Mouse (Mus musculus) C2C12 (cell line): Measurements from ENCODE around the gene Uqcc1. TPM values are rescaled to one million over a fixed set of nuclear protein-coding genes. Genes with fewer than 3 reads are reported as not detected.

Experiments
- H3K27me3 ChIP-seq: one replicate; pipeline ENCODE4 v1.6.1; 2011; ENCODE audit not compliant: control insufficient read depth, insufficient read depth, insufficient read length
- H3K36me3 ChIP-seq: one replicate; pipeline ENCODE4 v1.6.1; 2011; ENCODE audit not compliant: control insufficient read depth, insufficient read depth
- H3K4me3 ChIP-seq: one replicate; pipeline ENCODE4 v1.5.1; 2011; ENCODE audit warnings: mild to moderate bottlenecking, control low read depth; ENCODE audit not compliant: poor library complexity, insufficient read depth, severe bottlenecking
- H3K79me2 ChIP-seq: one replicate; pipeline ENCODE4 v1.6.1; 2011; ENCODE audit not compliant: control insufficient read depth, insufficient read depth
- H3K79me3 ChIP-seq: one replicate; pipeline ENCODE4 v1.6.1; 2011; ENCODE audit warnings: low read depth, control low read depth
- H3ac ChIP-seq: one replicate; pipeline ENCODE3; 2011; ENCODE audit warnings: low read depth; ENCODE audit not compliant: control insufficient read depth, insufficient read length
- CEBPB ChIP-seq: IDR thresholded peaks from one replicate; pipeline ENCODE4 v1.6.1; 2011; ENCODE audit warnings: low read depth, mild to moderate bottlenecking, control low read depth, moderate library complexity
- CTCF ChIP-seq: IDR thresholded peaks from one replicate; pipeline ENCODE4 v1.5.1; 2011; ENCODE audit not compliant: control insufficient read depth, insufficient read depth, insufficient read length
- FOSL1 ChIP-seq: IDR thresholded peaks from one replicate; pipeline ENCODE4 v1.8.0; 2011; ENCODE audit warnings: mild to moderate bottlenecking, low read length; ENCODE audit not compliant: poor library complexity, insufficient read depth, severe bottlenecking
- MAX ChIP-seq: IDR thresholded peaks from one replicate; pipeline ENCODE4 v1.6.1; 2011; ENCODE audit warnings: mild to moderate bottlenecking, control low read depth
- MYOD1 ChIP-seq: IDR thresholded peaks from one replicate; pipeline ENCODE4 v1.6.1; 2011; ENCODE audit warnings: low read depth; ENCODE audit not compliant: control insufficient read depth, insufficient read length
- MYOG ChIP-seq: IDR thresholded peaks from one replicate; pipeline ENCODE4 v1.6.1; 2011; ENCODE audit not compliant: control insufficient read depth, insufficient read length; ENCODE audit errors: extremely low read depth
- USF1 ChIP-seq: IDR thresholded peaks from one replicate; pipeline ENCODE4 v1.6.1; 2011; ENCODE audit warnings: low read depth, mild to moderate bottlenecking, control low read depth, moderate library complexity
- polyA plus RNA-seq: library from polyadenylated mRNA; unstranded; fragments of >200 nt; fragmentation: generic; extraction: Trizol; gene quantifications from one replicate; pipeline ENCODE4 v1.2.1, GENCODE M21; 2012; ENCODE audit warnings: missing spikeins

Gene Uqcc1
- polyA plus RNA-seq, 1 experiment: 47.6 TPM

GRCm38 (mm10) chr2:155826630-155827424 is 103.3 kb downstream of the Uqcc1 start, which contains the start of gene Eif6:
Eif6 (minus strand) TSS chr2:155826925.
- peaks cover 37% of the 10 kb centered on the region for H3K36me3 ChIP-seq
- peaks cover 48% of the 10 kb centered on the region for H3K79me2 ChIP-seq
- H3K79me3 ChIP-seq: peaks cover 36% of the 10 kb centered on the region
- peak within 1 kb of the TSS; percentile 95 for H3ac ChIP-seq
- H3K27me3 ChIP-seq: no peaks in the 10 kb centered on the region
- H3K4me3 ChIP-seq: peak within 1 kb of the TSS; percentile 99
- TF ChIP-seq FOSL1 (no peak), MYOG (no peak), USF1 (peak; percentile 44)

- Histone ChIP-seq H3K4me3 (peak overlapping the region; percentile 99), H3K79me2 (peaks cover 56% of the 10 kb centered on the region), H3K27me3 (no peaks in the 10 kb centered on the region), H3K79me3 (peaks cover 41% of the 10 kb centered on the region), H3K36me3 (peaks cover 44% of the 10 kb centered on the region), H3ac (peak overlapping the region; percentile 95)
- TF ChIP-seq MAX: peak; percentile 22
- no peak for TF ChIP-seq MYOD1
These were observed 104.0 kb downstream of the Uqcc1 start for GRCm38 (mm10) chr2:155825904-155826629.

DNA sequence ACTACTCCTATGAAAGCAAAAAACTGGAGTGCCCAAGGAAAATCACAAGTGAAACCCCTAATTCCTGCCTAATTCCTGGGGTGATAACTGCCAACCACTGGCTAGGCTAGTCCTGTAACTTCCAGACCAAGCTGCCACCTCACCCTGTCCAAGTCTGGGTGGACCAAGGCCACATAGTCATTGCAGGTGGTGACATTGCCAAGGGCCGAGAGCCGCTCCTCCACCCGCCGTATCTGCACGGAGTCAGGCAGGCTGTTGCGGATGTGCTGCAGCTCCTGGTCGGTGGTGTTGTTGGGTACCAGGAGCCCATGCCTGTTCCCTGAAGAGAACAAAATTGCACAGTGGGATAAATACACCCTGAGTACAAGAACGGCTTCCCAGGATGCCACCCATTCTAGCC is 106.4 kb downstream of the Uqcc1 start:
- Histone ChIP-seq H3K79me3 (peaks cover 45% of the 10 kb centered on the region), H3K79me2 (peaks cover 67% of the 10 kb centered on the region), H3K4me3 (no peak overlapping the region), H3K36me3 (peaks cover 63% of the 10 kb centered on the region), H3ac (no peak overlapping the region), H3K27me3 (no peaks in the 10 kb centered on the region)
- no peak for TF ChIP-seq CTCF
- no peak for TF ChIP-seq USF1
- TF ChIP-seq MYOG: no peak
- no peak for TF ChIP-seq MYOD1

GRCm38 (mm10) chr2:155820779-155821178 is 109.3 kb downstream of the Uqcc1 start:
- Histone ChIP-seq H3K79me3 (peaks cover 41% of the 10 kb centered on the region), H3K36me3 (peaks cover 67% of the 10 kb centered on the region), H3K4me3 (no peak overlapping the region), H3K79me2 (peaks cover 72% of the 10 kb centered on the region), H3ac (no peak overlapping the region), H3K27me3 (no peaks in the 10 kb centered on the region)
- TF ChIP-seq CEBPB (no peak), FOSL1 (no peak), USF1 (peak; percentile 7)

GRCm38 (mm10) chr2:155819449-155820251 is 110.5 kb downstream of the Uqcc1 start:
- Histone ChIP-seq H3K79me2 (peaks cover 60% of the 10 kb centered on the region), H3ac (peak overlapping the region; percentile 26), H3K36me3 (peaks cover 59% of the 10 kb centered on the region), H3K4me3 (no peak overlapping the region), H3K79me3 (peaks cover 31% of the 10 kb centered on the region), H3K27me3 (no peaks in the 10 kb centered on the region)
- peak; percentile 45 for TF ChIP-seq MAX
- no peak for TF ChIP-seq MYOD1
- TF ChIP-seq CEBPB: peak; percentile 49

DNA sequence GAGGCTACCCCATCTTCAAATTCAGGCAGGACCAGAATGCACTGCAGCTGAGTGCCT is 110.9 kb downstream of the Uqcc1 start, which contains the start of gene BC029722:
Gene BC029722, minus strand, starts transcription at position 35 of the 57 bp plus-strand sequence.
- Histone ChIP-seq H3K79me3 (peaks cover 29% of the 10 kb centered on the region), H3K27me3 (no peaks in the 10 kb centered on the region), H3K36me3 (peaks cover 55% of the 10 kb centered on the region), H3K79me2 (peaks cover 56% of the 10 kb centered on the region), H3ac (peak within 1 kb of the TSS; percentile 96), H3K4me3 (peak within 1 kb of the TSS; percentile 54)
- TF ChIP-seq CEBPB: no peak
- no peak for TF ChIP-seq FOSL1
- no peak for TF ChIP-seq MYOD1
- no peak for TF ChIP-seq MYOG
- TF ChIP-seq MAX: no peak
- no peak for TF ChIP-seq USF1
- no peak for TF ChIP-seq CTCF
